Mouse (Mus musculus): ENCODE data around the gene Dgkz.

Dgkz gene

DNA sequence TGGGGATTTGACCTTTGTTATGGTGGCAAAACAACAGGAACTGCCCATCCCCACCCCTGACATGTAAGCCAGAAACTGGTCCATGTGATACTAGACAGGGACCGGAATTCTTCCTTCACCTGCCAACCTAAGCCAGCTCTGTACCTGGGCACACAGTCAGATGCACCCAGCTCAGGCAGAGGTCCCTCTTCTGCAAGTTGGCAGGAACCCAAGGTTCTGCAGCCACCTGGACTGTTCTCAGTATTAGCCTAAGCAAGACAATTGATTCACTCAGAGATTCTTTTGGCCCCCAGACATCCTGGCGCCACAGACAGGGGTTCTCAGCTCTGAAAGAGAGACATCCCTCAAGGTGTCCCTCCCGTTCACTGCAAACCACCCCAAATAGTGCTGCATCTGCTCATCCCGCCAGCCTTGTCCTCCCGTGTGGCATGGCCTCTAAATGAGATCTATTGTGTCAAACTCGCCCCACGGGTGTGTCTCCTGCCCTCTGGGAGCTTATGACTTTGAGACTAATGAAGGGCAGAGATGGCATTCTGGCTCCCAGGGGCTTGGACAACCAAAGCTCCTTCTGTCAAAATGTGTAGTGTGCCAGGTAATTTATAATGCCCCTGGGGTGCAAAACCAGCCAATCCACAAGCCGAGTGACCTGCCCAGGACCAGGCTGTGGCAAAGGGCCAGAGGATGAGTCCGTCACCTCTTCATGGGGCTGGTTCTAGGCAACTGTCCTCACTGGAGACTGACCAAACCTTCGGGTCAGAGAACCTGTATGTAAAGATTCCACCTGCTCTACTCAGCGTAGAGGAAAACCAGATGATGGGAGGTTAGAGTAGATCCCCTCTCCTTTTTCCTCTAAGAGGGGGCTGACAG is 15.9 kb downstream of the Dgkz start:
- no peak for DNase-seq

DNA sequence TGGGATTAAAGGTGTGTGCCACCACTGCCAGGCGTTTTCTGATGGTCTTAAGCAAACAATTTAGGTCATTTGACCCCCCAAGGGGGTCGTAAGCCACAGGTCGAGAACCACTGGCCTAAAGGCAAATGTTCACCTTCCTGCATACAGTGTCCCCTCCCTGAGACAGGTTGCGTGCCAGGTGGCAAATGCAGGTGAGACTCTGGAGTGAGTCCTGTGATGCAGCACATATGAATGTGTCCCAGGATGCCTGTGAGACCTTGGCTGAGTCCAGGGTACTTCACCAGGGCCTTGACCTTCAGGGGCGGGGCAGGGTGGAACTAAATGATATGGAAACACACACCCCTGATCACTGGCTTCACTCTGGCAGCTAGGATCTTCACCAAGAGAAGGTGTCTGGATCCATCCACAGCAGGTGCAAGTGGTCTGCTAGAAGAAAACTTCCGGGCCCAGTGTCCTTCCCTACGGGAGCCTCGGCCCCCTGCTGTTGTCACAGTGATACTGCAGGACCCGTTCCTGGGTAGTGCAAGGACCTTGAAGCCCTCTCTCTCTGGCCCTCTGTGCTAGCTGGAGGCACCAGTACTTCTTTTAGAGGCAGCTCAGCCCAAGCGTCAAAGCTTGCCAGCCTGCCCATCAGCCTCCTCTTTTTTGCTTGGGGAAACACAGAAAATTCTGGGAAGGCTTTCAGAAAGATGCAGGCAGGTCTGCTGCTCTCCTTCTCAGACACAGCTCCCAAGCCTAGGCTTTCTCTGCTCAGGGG is 16.8 kb downstream of the Dgkz start:
- peak; percentile 57 for DNase-seq

DNA sequence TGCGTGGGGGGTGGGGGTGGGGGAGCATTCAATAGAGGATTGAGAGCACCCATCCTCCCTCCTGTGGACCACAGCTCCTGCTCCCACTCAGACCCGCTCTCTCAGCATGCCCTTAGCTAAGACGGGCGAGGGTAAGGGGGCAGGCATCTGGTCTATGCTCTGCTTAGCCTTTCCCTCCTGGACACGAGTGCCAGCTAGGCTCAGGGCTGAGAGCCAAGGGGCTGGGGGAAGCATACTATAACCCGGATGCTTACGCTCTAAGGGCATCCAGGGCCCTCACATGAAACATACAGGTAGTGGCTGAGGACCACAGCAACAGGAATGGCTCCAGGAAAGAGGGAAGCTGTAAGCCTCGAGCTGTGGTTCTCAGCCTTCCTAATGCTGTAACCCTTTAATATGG is 17.6 kb downstream of the Dgkz start:
- no peak for DNase-seq

DNA sequence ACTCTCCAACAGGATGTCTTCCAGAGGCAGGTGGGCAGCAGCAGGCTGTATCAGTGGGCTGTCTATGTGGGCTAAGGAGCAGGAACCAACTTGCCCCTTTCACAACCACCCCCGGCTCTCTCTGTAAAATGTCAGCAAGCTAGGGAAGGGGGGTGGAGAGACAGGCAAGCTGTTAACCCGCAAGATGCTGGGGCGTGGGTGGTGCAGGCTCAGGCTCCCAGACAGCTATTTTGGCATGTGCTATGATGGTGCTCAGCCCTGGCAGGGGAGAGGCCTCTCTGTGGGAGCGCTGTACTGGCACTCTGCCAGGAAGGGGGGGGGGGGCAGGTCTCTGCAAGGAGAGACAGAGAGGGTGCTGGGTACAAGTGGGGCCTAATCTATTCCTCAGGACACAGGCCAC is 18.6 kb downstream of the Dgkz start:
- DNase-seq: peak; percentile 65

DNA sequence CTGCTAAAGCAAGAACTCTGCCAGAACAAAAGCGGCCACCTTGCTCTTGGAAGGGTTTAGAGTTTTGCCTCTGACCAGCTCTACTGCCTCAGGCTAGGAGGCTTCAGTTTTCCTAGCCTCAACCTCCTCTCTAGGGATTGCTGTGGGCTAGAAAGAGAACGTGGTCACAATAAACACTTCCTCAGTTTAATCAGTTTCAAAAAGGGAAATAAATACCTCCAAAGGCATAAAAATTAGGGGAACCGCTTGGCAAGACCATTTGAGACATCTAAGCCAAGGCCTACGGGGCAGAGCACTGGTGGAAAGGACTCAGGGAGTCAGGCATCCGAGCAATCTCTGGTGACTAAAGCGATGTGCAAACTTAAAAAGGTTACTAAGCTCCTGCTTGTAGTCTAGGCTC is 19.8 kb downstream of the Dgkz start:
- no peak for DNase-seq

DNA sequence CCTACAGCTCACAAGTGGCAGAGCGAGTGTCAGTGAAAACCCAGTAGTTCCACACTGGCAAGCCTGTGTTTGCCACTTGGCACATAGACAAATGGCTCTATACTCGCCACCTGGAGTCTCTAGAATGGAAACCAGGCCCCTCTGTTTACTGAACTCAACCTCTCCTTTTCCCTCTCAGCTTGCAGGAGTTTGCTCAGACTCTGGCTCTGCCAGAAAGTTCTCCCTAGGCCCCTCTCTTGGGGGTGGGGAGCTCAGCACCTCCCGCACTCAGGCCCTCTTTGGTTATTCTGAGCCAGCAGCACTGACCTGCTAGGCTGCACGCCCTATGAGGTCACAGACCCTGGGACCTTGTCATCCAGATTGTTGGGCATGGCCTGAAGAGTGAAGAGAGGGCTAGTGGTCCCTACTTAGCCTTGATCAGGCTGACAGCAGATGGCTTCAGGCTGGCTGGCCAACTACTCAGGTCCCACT is 20.5 kb downstream of the Dgkz start:
- DNase-seq: no peak

DNA sequence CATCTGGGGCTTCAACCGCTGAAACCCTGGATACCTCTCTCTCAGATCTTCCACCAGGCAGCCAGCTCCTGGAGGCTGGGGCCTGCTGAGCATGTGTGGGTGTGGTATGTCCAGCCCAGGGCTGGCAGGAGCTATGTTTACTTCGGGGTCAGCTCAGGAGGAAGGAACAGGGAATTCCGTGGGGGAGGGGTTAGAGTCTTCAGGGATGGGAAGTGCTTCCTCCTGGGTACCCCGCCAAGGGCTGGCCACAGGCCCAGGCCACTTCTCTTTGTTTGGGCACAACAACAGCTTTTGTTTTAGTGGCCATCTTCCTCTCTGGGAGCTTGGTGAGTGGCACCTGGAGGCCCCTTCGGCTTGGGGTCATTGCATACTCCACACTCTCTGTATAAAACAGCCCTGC is 21.8 kb downstream of the Dgkz start:
- no peak for DNase-seq

DNA sequence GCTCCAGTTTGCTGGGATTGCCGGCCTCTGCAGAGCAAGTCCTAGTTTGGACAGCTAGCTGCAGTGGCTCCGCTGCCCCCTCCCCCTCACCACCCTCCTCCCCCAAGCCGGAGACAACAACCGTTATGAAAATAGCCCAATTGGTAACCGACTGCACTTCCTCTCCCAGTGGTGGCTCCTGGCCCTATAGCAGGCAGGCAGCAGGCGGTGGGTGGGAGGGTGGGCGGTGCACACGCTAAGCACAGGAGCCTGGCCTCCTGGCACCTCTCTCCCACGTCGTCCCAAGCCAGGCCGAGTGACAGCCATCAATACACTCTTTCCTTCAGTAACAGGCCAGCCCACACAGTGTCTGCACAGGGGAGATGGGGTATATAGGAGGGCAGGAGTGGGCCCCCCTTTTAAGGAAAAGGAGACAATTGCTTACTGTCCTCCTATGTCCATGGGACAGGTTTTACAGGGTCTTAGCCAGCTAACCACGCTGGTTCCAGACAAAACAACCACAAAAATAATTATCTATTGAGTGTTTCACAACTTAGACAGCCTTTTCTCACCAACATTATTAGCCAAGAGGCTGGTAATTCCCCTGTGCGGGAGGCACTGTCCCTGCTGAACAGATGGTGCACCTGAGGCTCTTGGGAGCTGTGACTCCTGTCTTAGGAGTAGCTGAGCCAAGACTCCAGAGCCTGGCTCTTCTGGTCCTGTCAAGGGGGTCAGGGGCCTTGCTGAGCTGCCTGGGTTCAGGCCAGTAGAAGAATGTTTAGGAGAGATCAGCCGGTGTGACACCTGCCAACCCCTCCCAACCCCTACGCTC is 25.2 kb downstream of the Dgkz start:
- no peak for DNase-seq

DNA sequence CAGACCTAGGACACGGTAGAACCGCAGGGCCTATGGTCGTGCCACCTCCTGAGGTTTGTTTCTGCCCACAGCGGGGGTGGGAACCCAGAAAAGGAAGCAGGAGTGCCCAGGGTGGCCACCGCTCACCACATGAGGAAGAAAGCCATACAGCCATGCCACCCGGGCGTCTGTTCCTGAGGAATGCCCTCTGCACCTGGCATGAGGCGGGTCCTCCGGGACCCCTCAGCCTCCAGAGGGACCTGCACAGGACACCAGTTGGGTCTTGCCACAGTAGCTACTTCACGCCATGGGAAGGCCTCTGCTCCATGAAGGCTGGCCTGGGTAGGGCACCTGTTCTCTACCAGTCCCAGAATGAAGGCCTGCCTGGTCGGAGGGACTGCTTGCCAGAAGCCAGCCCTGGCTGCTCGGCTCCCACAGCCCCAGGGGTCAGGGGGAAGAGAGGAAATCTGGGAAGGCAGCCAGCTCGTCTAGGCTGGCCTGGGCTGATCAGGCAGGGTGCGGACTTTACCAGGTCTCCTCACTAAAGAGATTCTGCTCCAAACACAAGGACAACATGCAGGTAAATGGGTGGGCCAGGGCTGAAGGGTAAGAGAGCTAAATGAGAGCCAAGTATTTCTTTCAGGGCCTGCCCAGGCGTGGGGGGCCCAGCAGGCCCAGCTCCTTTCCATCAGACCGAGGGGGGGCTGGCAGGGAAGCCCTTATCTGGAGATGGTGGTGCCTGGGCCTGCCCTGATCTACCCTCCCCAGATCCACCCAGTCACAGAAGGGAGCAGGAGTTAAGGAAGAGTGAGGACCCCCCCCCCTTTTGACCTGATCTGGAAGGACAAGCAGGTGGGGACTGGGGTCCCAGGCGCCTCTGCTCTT is 26.0 kb downstream of the Dgkz start:
- no peak for DNase-seq

DNA sequence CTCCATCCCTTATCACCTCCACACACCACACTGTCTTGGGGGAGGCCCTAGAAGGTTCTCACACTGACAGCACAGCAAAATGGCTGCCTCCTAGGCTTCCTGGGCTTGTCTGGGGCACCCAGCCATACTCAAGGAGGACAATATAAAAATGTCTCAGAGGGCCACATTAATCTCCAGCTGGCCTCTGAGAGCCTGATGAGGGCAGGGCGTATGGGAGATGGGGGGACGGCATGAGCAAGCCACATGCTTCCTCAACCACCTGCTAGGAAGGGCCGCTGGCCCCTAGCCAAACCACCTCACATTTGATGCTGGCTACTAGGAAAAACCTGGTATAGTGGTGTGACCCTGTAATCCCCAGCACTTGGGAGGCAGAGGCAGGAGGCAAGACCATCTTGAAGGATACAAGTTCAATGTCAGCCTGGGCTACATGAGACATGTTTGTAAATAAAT is 26.8 kb downstream of the Dgkz start:
- no peak for DNase-seq

DNA sequence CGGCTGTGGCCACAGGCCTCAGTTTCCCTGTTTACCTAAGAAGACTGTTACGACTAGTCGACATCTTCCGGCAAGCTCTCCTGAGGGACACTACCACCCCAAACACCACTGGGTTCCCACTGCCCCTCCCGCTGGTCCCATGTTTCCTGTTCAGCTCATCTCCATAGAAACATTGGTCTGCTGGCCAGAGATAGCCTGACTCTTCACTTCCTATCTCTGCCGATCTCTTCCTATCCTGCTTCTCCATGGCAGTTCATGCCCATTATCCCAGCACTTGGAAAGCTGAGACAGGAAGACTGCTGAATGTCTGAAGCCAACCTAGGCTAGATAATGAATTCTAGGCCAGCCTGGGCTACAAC is 27.5 kb downstream of the Dgkz start:
- no peak for DNase-seq

DNA sequence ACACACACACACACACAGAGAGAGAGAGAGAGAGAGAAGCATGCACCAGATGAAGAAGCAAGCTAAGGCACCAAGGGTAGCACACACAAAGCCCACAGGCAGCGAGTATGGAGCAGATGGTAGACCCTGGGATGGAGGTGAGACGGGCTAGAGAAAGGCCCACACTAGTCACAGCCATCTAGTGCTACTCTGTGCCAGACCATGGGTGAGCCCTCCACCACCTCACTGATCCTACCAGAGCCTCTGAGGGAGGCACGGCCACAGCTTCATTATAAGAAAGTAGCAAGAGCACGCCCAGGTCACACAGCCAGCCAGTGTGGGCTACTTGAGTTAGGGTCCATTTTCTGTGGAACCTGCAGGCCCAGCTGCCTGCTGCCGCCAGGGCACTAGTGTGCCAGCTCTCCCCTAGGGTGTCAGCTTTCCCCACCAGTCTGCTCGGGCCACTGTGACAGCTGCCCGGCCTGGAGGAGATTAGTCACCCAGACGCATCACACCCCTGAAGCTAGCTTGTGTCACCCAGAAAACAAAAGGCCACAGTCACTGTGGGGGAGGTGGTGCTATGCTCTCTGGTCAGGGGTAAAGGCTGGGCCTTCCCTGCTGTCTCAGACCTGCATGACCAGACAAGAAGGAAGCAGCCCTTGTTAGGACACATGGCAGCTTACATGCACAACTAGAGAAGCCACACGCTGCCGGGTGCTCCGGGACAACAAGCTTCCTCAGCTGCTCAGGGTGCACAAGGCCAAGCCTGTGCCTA is 28.1 kb downstream of the Dgkz start:
- no peak for DNase-seq

DNA sequence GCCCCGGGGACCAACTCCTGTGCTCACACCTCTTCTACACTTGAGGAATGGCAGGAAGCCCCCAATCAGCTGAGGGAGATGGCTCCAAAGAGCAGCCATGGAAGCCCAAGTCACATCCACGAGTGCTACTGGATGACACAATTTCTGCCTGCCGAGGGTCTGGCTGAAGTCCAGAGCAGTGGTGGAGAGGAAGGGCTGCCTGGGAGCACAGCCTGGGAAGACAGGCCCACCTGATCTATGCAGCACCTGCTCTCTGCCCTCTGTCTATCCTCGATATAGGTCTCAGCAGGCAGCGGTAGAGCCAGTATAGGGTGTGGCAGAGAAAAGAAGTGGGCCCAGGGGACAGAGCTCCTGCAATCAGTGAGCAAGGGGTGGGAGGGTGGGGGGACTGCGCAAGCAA is 28.8 kb downstream of the Dgkz start:
- no peak for DNase-seq

DNA sequence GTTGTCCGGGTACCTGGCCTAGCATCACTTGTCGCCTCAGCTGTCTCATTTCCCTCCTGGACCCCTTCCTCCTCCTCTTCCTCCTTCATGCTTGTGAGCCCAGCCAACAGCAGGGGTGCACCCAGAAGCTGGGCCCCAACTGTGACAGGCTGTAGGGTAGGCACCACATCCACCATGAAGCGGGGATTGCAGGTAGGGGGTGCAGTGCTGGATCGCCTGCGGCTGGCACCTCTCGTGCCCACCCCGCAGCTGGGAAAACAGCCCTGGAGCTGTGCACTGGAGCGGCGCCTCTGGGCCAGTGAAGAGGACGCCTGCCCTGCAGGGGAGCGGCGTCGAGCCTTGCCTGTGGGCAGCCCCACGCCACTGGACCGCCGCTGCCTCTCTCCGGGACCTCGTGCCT is 30.2 kb downstream of the Dgkz start, which contains the start of gene Gm9821:
TSS of gene Gm9821 (plus strand) at position 221 of the 400 bp plus-strand sequence.
- DNase-seq: no peak

DNA sequence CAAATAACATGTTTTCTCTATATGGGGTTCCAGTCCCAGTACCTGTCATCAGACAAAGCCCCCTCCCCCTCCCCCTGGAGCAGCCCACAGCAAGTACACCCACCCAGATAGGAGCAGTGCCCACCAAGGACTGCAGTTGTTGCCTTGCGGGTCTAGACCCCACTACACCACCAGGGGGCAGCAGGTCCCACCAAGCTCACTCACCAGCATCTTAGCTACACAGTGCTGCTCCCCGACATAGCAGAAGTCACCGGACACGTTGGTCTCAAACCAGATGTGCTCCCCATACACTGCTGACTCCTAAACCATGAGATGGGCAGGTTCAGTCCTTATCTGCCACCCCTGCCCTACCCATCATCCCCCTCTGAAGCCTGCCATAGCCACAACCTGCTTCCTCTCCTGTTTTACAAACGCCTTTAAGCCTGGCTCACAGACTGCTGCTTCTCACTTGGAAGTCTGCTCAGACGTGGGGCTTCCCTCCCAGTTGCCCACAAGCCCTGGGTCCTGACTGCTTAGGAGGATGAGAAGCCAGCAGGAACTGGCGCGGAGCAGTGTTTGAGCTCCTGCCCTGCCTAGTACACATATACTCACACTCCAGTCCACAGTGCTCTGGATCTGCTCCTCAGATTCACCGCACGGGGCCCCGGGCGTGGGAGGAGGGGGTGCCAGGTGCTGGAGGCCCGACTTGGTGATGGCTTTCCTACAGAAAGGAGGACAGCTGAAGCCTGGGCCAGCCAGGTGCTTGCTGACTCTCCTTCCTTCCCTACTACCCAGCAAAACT is 31.3 kb downstream of the Dgkz start:
- DNase-seq: peak; percentile 90

DNA sequence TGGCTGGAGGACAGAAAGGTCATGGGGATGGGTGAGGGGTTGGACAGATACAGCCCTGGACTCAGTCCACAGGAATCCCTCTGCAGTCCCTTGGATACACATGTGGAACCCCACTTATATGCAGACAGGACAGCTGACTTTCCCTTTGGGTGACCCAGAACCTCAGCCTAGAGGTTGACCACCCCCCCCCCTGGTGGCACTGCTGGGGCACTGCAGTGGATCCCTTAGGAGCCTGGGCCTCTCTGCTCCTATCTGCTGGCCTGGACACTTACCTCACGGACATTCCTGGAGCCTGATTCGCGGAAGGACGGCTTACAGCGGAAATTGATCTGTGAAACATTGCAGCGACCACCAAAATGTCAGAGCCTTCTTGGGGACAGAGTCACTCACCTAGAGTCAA is 33.3 kb downstream of the Dgkz start:
- no peak for DNase-seq

DNA sequence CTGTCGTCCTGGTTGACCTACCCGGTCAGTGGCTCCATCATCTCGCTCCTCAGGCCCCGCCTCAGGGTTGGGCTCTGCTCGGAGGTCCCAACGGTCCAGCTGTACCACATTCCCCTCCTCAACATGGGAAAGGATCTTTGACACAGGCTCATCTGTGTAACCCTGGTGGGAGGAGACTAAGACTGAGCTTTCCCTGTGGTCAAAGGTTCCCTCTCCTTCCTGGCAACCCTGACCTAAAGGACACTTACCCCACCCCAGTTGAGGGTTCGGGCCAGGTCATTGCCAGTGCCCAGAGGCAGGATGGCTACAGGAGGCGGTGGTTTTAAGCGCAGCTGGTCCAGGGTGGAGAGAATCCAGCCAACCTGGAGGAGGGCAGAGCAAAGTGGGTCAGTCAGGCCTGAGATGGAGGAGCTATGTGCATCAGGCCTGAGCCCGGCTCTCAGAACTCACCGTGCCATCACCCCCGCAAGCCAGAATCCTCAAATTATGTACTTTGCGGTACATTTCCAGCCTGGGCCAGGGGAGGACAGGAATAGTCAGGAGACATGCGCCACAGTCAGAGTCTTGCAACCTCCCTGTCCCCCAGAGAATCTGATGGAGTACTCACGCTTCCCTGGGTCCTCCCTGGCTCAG is 36.2 kb downstream of the Dgkz start:
- DNase-seq: no peak

DNA sequence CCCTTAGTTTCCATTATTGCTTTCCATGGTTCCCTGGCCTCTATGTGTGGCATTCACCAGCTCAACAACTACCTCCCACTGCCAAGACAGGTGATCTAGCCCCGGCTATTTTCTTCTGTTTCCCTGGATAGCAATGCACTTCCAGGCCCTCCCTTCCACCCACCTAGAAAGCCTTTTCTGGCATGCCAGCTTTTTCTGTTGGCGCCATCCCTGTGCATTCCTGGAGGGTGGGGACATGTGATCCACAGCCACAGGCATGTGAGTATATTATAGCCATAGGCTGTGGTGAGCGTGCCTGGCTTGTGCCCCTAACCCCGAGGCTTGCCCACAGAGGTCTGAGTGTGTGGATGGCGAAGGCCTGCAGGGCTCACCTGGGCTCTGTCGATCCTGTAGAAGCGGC is 39.5 kb downstream of the Dgkz start:
- no peak for DNase-seq

DNA sequence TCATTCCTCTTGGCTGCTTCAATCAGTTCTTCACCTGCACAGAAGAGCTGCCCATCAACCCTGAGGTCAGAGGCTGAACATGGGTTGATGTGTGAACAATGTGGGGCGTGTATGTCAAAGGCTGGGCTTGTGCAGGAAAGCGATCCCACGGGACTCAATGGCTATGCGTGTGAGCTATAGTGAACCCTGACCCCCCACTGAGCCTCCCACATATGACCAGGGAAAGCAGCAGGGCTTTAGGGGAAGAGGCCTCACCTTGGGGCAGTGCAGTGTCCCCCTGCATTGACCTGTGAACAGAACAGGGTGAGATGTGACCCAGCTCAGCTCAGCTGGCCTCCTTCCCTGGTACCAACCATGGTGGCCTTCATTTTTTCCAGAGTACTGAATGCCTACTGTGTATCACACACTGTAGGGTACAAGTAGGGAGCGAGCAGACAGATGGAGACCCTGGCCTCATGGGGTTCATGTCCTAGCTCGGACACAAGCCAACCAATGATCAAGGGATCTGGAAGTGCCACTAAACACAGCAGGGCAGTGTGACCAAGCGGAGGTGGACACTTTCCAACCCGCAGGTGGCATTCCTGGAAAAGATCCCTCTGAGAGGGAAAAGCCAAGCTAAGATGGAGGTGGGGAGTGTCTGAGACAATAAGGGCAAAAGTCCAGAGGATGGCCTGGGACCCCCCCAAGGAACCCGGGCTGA is 40.7 kb downstream of the Dgkz start:
- DNase-seq: peak; percentile 3

DNA sequence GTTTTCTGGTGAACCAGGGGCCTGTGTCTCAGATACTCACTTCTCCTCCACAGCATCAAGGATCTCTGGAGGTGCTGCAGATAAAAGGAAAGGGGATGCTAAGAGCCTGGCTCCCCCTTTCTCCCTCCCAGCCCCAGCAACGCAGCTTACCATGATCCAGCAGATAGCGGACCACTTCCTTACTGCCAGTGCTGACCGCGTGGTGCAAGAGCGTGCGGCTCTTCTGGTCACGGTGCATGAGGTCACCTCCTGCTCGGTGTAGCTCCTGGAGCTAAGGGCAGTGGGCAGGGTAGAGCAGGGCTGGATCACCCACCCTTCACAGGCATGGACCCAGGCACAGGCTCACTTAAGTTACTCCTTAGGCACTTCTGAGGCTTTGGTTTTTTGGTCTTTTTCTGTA is 41.6 kb downstream of the Dgkz start:
- DNase-seq: peak; percentile 2
